Mouse (Mus musculus) embryonic fibroblast, embryonic 13.5 days (primary cell): ENCODE results near the gene Cenpi.
A peak's percentile ranks its signal among the peaks of the same experiment; 100 is the strongest.

Experiments
- CTCF ChIP-seq: IDR thresholded peaks from 2 replicates; pipeline ENCODE4 v1.5.1; 2011; ENCODE audit warnings: mild to moderate bottlenecking, control low read depth, low read length, moderate library complexity, borderline replicate concordance; ENCODE audit not compliant: insufficient read depth
- POLR2A ChIP-seq: IDR thresholded peaks from 2 replicates; pipeline ENCODE4 v1.6.1; 2011; ENCODE audit warnings: low read depth, mild to moderate bottlenecking, control low read depth, low read length, moderate library complexity

DNA sequence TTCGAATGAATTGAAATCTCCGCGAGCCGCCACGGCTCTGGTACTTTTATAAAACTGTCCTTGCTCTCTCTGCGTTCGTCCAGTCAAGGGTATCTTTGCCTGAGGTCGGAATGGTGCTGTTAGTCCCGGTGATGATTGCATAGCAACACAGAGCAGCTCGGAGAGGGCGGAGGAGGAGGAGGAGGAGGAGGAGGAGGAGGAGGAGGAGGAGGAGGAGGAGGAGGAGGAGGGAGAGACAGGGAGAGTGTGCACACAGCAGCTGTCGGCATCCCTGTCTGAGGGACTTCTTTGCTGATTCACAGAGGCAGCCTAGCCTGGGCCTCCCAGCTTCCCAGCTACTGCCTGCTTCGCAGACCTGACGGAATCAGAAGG is 96.7 kb downstream of the Cenpi start:
- TF ChIP-seq CTCF: no peak
- TF ChIP-seq POLR2A: 0 out of 2 replicates have a peak, but pooled peaks have one; percentile 24
